Mouse (Mus musculus) thymus, adult 2 months (tissue): ENCODE measurements around the gene Trp53tg5.

Experiments used
- CTCF ChIP-seq: fragments of 200-500 bp; IDR thresholded peaks from 2 replicates; pipeline ENCODE4 v1.5.1; 2012; ENCODE audit warnings: mild to moderate bottlenecking, control low read depth, low read length, moderate library complexity, borderline replicate concordance; ENCODE audit not compliant: control insufficient read depth, poor library complexity, insufficient read depth; ENCODE audit errors: extremely low read depth
- POLR2A ChIP-seq: fragments of 200-500 bp; IDR thresholded peaks from 2 replicates; pipeline ENCODE4 v1.6.1; 2012; ENCODE audit warnings: mild to moderate bottlenecking, low read length, control low read depth, moderate library complexity; ENCODE audit not compliant: control insufficient read depth, poor library complexity, insufficient read depth; ENCODE audit errors: extremely low read depth

GRCm38 (mm10) chr2:164513389-164513788, 39.9 kb upstream of the Trp53tg5 start:
- TF ChIP-seq CTCF (no peak), POLR2A (no peak)
